Mouse (Mus musculus): ENCODE data around the gene Qpctl. TPM values are rescaled to one million over a fixed set of nuclear protein-coding genes. Genes with fewer than 3 reads are reported as not detected.

The Qpctl gene
- total and polyA plus RNA-seq, 3 experiments: 2.6 to 6.2 (median 5.9) TPM

DNA sequence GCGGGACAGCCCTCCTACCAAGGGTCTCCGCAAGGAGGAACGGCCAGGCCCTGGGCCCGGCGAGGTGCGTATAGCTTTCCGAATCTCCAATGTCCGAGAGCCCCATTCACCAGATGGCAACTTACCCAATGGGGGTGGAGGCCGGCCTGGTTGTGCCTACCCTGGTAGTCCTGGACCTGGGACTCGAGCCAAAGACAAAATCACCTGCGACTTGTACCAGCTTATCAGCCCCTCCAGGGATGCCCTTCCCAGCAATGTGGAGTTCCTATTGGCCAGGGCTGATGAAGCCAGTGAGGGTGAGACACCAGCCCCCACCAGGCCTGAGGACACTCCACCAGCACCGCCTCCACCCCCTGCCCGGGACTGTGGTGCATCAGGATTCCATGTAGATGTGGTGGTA, 12.9 kb downstream of the Qpctl start:
- DNase-seq (ENCODE audit: low spot score) (no peak), ATAC-seq (ENCODE audit: extremely low read depth, insufficient number of reproducible peaks, low FRiP score, poor library complexity, severe bottlenecking) (no peak)
- H3K36me3 ChIP-seq (replicated peaks): peaks cover 84% of the 10 kb centered on the region
- no peaks in the 10 kb centered on the region for H3K27me3 ChIP-seq (ENCODE audit: insufficient read depth, low read length)
- no peaks in the 10 kb centered on the region for H3K9me3 ChIP-seq (replicated peaks)
- peaks cover 18% of the 10 kb centered on the region for H3K4me1 ChIP-seq (ENCODE audit: insufficient read depth, low read depth, low read length)
- no peak overlapping the region for H3K4me3 ChIP-seq (ENCODE audit: low read depth, low read length)
- TF ChIP-seq CTCF (IDR thresholded peaks at IDR 0.05; ENCODE audit: low read depth, low read length) (no peak), TAL1 (conservative IDR thresholded peaks at IDR 0.05; ENCODE audit: low read depth, low read length) (no peak), GATA1 (IDR thresholded peaks at IDR 0.05; ENCODE audit: borderline replicate concordance, low read length) (no peak), POLR2AphosphoS5 (IDR thresholded peaks at IDR 0.05; ENCODE audit: insufficient replicate concordance, low read depth, low read length) (no peak), GATA2 (IDR thresholded peaks at IDR 0.05; ENCODE audit: borderline replicate concordance, low read depth, low read length) (no peak)

DNA sequence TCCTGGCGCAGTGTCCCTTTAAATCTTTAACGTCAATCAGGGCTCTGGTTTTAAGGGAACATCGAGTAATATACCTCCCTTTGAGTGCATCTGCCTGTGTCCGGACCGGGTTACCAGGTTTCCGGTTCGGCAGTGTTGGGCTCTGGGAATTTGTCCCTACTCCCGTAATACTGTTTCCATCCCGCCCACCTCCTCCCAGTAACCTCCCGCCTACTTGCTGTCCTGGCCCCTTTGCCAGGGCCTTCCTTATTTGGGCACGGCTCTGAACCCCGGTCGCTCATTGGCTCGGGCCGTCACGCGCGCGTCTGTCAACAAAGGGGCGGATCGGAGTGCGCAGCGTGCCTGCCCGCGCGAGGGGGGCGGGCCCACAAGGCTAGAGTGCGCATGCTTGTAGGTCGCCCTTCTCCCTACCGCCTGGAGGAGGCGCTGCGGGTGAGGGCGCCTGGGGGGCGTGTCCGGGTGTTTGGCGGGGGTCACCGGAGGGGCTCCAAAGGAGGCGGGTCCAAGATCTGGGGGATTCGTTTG, 17.7 kb downstream of the Qpctl start:
- ATAC-seq (ENCODE audit: extremely low read depth, insufficient number of reproducible peaks, low FRiP score, poor library complexity, severe bottlenecking): peak; percentile 97
- Histone ChIP-seq H3K36me3 (replicated peaks) (peaks cover 77% of the 10 kb centered on the region), H3K4me1 (ENCODE audit: insufficient read depth, low read depth, low read length) (peaks cover 24% of the 10 kb centered on the region), H3K27me3 (ENCODE audit: insufficient read depth, low read length) (no peaks in the 10 kb centered on the region), H3K9me3 (replicated peaks) (no peaks in the 10 kb centered on the region), H3K4me3 (ENCODE audit: low read depth, low read length) (peak overlapping the region; percentile 67; the same call in 1 of the 2 replicates)
- TF ChIP-seq CTCF (IDR thresholded peaks at IDR 0.05; ENCODE audit: low read depth, low read length): 0 out of 2 replicates have a peak, but pooled peaks have one; percentile 21
- no peak for TF ChIP-seq TAL1 (conservative IDR thresholded peaks at IDR 0.05; ENCODE audit: low read depth, low read length)
- TF ChIP-seq POLR2AphosphoS5 (IDR thresholded peaks at IDR 0.05; ENCODE audit: insufficient replicate concordance, low read depth, low read length): no peak
- TF ChIP-seq GATA2 (IDR thresholded peaks at IDR 0.05; ENCODE audit: borderline replicate concordance, low read depth, low read length): no peak
- TF ChIP-seq GATA1 (IDR thresholded peaks at IDR 0.05; ENCODE audit: borderline replicate concordance, low read length): no peak
- DNase-seq (ENCODE audit: low spot score): peak; percentile 94

GRCm38 (mm10) chr7:19130657-19131056, 18.4 kb downstream of the Qpctl start:
- H3K27me3 ChIP-seq (ENCODE audit: insufficient read depth, low read length): no peaks in the 10 kb centered on the region
- no peak for ATAC-seq (ENCODE audit: extremely low read depth, insufficient number of reproducible peaks, low FRiP score, poor library complexity, severe bottlenecking)
- no peak for DNase-seq (ENCODE audit: low spot score)
- H3K36me3 ChIP-seq (replicated peaks): peaks cover 77% of the 10 kb centered on the region
- no peaks in the 10 kb centered on the region for H3K9me3 ChIP-seq (replicated peaks)
- TF ChIP-seq GATA2 (IDR thresholded peaks at IDR 0.05; ENCODE audit: borderline replicate concordance, low read depth, low read length) (no peak), CTCF (IDR thresholded peaks at IDR 0.05; ENCODE audit: low read depth, low read length) (no peak), GATA1 (IDR thresholded peaks at IDR 0.05; ENCODE audit: borderline replicate concordance, low read length) (no peak), POLR2AphosphoS5 (IDR thresholded peaks at IDR 0.05; ENCODE audit: insufficient replicate concordance, low read depth, low read length) (no peak), TAL1 (conservative IDR thresholded peaks at IDR 0.05; ENCODE audit: low read depth, low read length) (no peak)
- peaks cover 23% of the 10 kb centered on the region for H3K4me1 ChIP-seq (ENCODE audit: insufficient read depth, low read depth, low read length)
- H3K4me3 ChIP-seq (ENCODE audit: low read depth, low read length): no peak overlapping the region

GRCm38 (mm10) chr7:19129396-19129795, 19.7 kb downstream of the Qpctl start:
- H3K9me3 ChIP-seq (replicated peaks): no peaks in the 10 kb centered on the region
- DNase-seq (ENCODE audit: low spot score): no peak
- no peak for ATAC-seq (ENCODE audit: extremely low read depth, insufficient number of reproducible peaks, low FRiP score, poor library complexity, severe bottlenecking)
- peaks cover 76% of the 10 kb centered on the region for H3K36me3 ChIP-seq (replicated peaks)
- no peak overlapping the region for H3K4me3 ChIP-seq (ENCODE audit: low read depth, low read length)
- TF ChIP-seq TAL1 (conservative IDR thresholded peaks at IDR 0.05; ENCODE audit: low read depth, low read length) (no peak), GATA2 (IDR thresholded peaks at IDR 0.05; ENCODE audit: borderline replicate concordance, low read depth, low read length) (no peak), CTCF (IDR thresholded peaks at IDR 0.05; ENCODE audit: low read depth, low read length) (no peak), POLR2AphosphoS5 (IDR thresholded peaks at IDR 0.05; ENCODE audit: insufficient replicate concordance, low read depth, low read length) (no peak), GATA1 (IDR thresholded peaks at IDR 0.05; ENCODE audit: borderline replicate concordance, low read length) (no peak)
- no peaks in the 10 kb centered on the region for H3K27me3 ChIP-seq (ENCODE audit: insufficient read depth, low read length)
- H3K4me1 ChIP-seq (ENCODE audit: insufficient read depth, low read depth, low read length): peaks cover 23% of the 10 kb centered on the region

DNA sequence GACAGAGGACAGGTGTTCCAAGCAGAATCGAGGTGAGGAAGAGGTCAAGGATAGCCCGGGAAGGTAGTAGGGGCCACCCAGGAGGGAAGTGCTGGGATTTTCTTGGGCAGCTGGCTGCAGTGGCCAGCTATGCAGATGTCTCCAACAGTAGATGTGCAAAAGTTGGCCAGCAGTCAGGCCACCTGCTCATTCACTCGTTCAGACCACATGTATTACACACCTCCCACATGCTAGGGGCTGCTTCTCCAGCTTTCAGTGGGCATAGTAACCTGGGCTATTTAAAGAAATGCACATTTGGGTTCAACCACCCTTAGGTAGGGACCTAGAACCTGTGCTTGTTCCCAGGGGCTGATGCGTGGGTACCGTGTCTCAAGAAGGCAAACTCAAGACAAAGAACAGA, 21.3 kb downstream of the Qpctl start:
- Histone ChIP-seq H3K4me1 (ENCODE audit: insufficient read depth, low read depth, low read length) (peaks cover 23% of the 10 kb centered on the region), H3K9me3 (replicated peaks) (no peaks in the 10 kb centered on the region), H3K4me3 (ENCODE audit: low read depth, low read length) (no peak overlapping the region), H3K36me3 (replicated peaks) (peaks cover 70% of the 10 kb centered on the region), H3K27me3 (ENCODE audit: insufficient read depth, low read length) (no peaks in the 10 kb centered on the region)
- TF ChIP-seq CTCF (IDR thresholded peaks at IDR 0.05; ENCODE audit: low read depth, low read length) (no peak), GATA2 (IDR thresholded peaks at IDR 0.05; ENCODE audit: borderline replicate concordance, low read depth, low read length) (no peak), GATA1 (IDR thresholded peaks at IDR 0.05; ENCODE audit: borderline replicate concordance, low read length) (no peak), POLR2AphosphoS5 (IDR thresholded peaks at IDR 0.05; ENCODE audit: insufficient replicate concordance, low read depth, low read length) (no peak), TAL1 (conservative IDR thresholded peaks at IDR 0.05; ENCODE audit: low read depth, low read length) (no peak)
- DNase-seq (ENCODE audit: low spot score): no peak
- ATAC-seq (ENCODE audit: extremely low read depth, insufficient number of reproducible peaks, low FRiP score, poor library complexity, severe bottlenecking): no peak

- Histone ChIP-seq H3K4me3 (ENCODE audit: low read depth, low read length) (no peak overlapping the region), H3K9me3 (replicated peaks) (no peaks in the 10 kb centered on the region), H3K27me3 (ENCODE audit: insufficient read depth, low read length) (no peaks in the 10 kb centered on the region), H3K36me3 (replicated peaks) (peaks cover 64% of the 10 kb centered on the region), H3K4me1 (ENCODE audit: insufficient read depth, low read depth, low read length) (peaks cover 26% of the 10 kb centered on the region)
- TF ChIP-seq GATA1 (IDR thresholded peaks at IDR 0.05; ENCODE audit: borderline replicate concordance, low read length) (no peak), GATA2 (IDR thresholded peaks at IDR 0.05; ENCODE audit: borderline replicate concordance, low read depth, low read length) (no peak), CTCF (IDR thresholded peaks at IDR 0.05; ENCODE audit: low read depth, low read length) (no peak), TAL1 (conservative IDR thresholded peaks at IDR 0.05; ENCODE audit: low read depth, low read length) (no peak), POLR2AphosphoS5 (IDR thresholded peaks at IDR 0.05; ENCODE audit: insufficient replicate concordance, low read depth, low read length) (no peak)
- no peak for DNase-seq (ENCODE audit: low spot score)
- no peak for ATAC-seq (ENCODE audit: extremely low read depth, insufficient number of reproducible peaks, low FRiP score, poor library complexity, severe bottlenecking)
Observed at GRCm38 (mm10) chr7:19124713-19125112, 24.4 kb downstream of the Qpctl start.
